Mouse (Mus musculus) CH12F3 (cell line): ENCODE data around the gene Exosc3.
"Not testable (repeated sequence)": the region's sequence is repeated elsewhere in the genome, so short reads cannot be mapped to it uniquely, and the experiment has no call there.

Experiments
- in situ Hi-C: fragments of 300-500 bp; cut with MboI; formaldehyde crosslinking; loops from 2 replicates; pipeline ENCODE4 v1.14.3; 2020; ENCODE audit warnings: low sequenced_read_pairs

The Exosc3 gene

GRCm38 (mm10) chr4:45342286-45343155 lies at the start of gene Exosc3:
TSS of gene Exosc3 (minus strand) at chr4:45342732.
- in situ Hi-C loops, result no loop called here

DNA sequence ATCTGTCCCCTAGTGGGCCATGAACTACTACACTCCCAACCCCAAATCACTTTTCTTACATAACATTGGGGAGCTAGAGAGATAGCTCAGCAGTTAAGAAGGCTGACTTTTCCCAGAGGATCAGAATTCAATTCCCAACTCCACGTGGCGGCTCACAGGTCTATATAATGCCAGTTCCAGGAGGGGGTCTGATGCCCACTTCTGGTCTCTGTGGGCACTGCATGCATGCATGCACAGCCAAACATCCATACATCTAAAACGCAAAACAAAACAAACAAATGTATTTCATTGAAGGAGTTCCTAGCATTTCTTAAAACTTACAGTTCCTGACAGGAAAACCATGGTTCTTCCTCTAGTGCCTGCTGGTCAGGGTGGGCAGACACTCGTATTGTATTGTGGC lies 49.6 kb upstream of the Exosc3 start:
- in situ Hi-C loops, result no loop called here

- in situ Hi-C loops, result not testable (repeated sequence)
These were observed 44.8 kb upstream of the Exosc3 start for GRCm38 (mm10) chr4:45387296-45387695.

DNA sequence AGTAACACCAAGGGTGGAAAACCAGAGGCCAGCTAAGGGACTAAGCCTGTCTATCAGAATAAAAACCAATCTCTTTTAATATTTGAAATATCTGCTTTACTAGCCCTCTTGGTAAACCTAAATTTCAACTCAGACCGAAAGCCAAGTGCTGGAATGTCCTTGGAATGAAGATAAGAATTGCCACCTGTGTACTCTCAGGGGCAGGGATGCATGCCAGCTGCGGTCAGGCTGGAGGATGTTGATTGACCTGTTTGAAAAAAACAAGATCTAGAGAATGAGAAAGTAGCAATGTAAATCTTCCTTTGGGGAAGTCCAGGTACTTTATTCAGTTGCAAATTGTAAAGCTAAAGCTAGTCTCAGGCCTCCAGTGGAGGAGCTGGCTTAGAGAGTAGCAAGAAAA lies 39.6 kb upstream of the Exosc3 start:
- in situ Hi-C loops, result not testable (repeated sequence)

- in situ Hi-C loops, result not testable (repeated sequence)
These were observed 38.5 kb upstream of the Exosc3 start for GRCm38 (mm10) chr4:45380903-45381580.

DNA sequence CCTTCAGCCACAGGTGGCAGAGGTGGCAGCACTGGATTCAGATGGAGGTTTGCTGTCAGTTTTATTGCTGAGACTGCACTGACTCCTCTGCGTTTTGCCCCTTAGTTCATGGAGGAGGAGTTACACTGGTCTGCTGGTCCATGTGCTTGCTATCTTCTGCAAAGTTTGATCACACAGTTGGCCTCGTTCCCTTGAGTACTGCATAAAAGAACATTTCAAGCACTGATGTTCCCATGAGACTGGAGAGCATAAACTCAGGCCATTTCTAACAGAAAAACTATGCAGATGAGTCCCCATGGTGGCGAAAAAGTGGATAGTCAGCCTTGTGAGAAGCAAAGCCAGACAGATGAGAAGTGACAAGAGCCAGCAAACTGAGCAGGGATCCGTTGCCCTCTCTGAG lies 34.0 kb upstream of the Exosc3 start:
- in situ Hi-C loops, result no loop called here

DNA sequence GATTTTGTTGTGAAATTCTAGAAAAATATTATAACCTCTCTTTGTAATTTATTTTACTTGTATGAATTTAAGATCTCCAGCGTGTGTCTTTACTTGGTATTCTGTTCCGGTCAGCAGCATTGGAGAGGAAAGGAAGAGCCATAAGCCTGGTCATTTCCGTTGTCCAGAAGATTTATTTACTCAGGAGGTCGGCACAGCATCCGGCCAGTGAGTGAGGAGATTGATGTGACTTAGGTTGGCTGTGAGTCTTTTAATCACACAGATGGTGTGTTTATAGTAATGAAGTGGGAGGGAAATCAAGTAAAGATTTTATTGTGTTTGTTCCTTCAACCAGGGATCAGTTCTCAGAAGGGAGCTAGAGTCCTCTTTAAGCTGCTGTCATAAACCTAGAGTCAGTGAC lies 32.3 kb upstream of the Exosc3 start:
- in situ Hi-C loops, result no loop called here

DNA sequence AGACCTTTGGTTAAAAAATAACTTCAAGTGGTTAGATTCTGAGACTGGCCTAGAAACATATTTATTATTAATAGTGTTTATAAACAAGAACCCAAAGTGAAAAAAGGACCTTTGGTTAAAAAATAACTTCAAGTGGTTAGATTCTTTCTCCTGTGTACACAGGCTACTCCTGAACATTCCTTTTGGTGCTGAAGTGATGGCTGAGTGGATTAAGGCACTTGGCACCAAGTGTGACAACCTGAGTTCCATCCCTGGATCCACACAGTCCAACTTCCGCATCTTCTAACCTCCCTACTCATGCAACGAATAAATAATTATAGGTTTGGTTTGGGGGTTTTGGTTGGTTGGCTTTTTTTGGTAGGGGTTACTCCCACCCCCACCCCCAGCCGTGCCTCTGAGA lies 28.7 kb upstream of the Exosc3 start:
- in situ Hi-C loops, result no loop called here

DNA sequence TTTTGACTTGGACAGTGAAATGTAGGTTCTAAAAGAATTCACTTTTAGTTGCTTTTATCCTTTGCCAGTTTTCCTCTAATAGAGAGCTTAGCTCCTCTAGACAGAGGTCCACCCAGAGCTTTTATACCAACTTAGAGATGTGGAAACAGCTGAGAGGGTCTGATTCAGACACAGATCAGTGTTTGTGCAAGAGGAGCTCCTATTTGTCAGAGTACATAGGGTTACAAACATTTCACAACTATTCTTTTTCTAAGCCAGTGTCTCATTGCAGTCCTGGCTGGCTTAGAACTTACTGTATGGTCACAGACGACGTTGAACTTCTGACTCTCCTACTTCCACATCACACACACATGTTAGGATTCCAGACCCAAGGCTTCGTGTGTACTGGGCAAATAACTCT lies 14.1 kb upstream of the Exosc3 start:
- in situ Hi-C loops, result no loop called here

DNA sequence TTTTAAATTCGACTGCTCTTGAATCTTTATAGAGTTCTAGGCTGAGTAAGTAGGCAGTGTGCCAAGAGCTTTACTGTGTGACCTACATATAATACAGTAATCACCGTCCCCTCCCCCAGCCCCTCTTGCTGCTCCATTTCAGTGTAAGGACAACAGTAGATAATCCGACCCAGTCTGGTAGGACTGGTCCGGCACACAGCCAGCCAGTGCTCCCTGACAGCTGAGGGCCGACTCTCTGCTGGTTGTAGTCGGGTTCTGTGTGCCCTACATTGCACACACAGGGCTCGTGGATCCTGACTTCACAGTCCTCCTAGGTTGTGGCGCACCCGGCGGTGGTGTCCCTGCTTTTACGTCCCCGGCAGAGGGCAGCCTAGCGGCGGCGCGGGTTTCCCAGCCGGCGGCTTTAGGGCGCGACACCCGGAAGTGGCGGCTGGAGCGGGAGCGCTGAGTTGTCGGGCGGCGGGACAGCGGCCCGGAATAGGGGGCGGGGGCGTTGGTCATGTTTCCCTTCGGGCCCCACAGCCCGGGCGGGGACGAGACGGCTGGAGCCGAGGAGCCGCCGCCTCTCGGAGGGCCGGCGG lies 773 bp downstream of the Exosc3 start, which contains the start of gene Dcaf10:
Dcaf10 (plus strand) TSS at position 433 of the 581 bp plus-strand sequence.
- in situ Hi-C loops, result no loop called here

DNA sequence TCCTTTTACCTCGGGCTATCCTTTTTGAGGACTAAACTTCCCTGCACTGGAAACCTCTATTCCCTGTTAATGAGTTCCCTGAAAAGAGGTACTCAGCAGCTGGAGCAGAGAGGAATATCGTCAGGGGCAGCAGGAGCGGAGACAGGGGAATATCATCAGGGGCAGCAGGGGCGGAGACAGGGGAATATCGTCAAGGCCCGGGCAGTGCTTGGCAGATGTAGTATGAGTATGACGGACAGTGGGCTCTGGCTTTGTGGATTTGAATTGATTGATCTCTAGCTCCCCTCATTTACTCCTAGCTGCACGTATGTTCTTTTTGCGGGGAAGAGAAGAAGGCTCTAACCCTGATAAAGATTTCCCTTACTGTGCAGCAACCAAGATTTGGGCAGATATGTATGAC lies 1.3 kb downstream of the Exosc3 start:
- in situ Hi-C loops, result no loop called here

GRCm38 (mm10) chr4:45332466-45332865 lies 10.1 kb downstream of the Exosc3 start:
- in situ Hi-C loops, result no loop called here

DNA sequence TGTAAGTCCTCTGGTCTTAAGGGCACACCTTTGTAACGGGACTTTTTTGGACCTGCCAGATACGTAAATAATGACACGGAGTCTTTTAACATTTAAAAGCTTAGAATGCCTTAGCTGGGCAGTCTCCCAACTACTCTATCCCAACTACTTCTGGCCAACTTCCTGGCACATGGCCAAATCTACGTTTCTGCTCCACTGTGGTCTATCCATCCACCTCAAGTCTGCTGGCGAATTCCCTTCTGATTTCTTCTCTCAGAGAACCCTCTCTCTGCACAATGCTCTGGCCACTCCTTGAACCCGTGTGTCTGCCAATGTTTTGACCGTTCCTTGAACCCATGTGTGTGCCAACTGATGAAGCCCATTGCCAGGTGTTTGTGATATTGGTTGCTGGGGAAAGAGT lies 11.4 kb downstream of the Exosc3 start:
- in situ Hi-C loops, result no loop called here

DNA sequence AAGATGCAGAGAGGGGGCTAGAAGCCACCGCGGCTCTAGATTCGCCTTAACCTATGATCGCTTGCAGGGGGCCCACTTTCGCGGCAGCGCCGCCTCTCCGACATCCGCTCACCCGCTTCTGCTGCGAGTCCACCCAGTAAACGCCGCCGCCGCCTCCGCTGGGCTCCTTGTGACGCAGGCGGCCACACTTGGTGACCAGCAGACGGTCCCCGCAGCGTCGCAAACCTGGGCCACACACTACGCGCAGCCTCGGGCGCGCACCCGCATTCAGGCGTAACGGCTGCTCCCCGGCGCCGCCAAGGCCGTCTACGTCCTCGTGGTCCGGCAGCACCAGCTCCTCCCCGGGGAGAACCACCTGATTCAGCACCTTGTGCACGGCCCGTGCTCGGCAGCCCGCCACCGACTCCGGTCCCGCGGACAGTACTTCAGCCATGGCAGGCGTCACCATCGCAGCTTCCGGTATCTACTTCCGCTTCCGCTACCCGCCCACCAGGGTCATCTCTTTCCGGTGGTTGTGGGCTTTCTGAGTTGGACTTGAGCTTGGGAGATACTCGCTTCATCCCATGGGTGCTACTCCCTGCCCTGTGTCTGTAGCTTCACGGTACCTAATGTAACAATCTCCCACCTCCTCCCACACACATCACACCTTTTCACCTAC lies 22.2 kb downstream of the Exosc3 start:
- in situ Hi-C loops, result no loop called here

- in situ Hi-C loops, result no loop called here
These were observed 31.5 kb downstream of the Exosc3 start for GRCm38 (mm10) chr4:45311056-45311455.

DNA sequence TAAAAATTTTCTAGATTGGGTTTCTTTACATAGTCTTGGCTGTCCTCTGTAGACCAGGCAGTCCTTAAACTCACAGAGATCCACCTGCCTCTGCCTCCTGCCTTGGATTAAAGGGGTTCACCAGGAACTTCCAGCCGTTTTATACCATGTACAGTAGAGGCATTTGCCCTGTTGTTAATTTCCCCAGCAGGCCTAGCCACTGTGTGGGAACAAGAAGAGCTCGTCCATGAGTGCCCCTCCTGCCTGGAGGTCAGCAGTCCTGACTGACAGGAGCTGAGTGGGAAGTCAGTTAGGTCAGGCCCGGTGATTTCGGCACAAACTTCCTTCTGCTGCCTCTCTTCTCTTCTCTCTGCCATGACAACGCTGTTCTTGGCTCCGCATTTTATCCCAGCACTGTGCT lies 33.9 kb downstream of the Exosc3 start:
- in situ Hi-C loops, result no loop called here

- in situ Hi-C loops, result no loop called here
These were observed 34.5 kb downstream of the Exosc3 start for GRCm38 (mm10) chr4:45308046-45308445.

DNA sequence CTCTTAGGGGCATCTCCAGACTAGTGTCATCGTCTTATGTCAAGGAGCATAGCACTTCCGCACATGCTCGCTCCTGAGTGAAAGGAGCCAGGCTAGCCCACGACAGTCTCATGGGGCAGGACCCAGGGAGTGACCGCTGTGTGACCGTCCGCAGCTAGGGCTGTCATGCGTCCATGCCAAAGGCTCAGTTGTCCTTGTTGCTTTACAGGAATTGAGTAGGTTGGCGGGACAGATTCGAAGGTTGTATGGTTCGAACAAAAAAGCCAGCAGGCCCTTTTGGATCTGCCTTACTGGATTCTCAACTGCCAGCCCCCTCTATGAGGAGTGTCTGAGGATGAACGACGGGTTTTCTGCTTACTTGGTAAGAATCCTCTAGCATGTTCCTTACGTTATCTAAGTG lies 37.0 kb downstream of the Exosc3 start:
- in situ Hi-C loops, result no loop called here

- in situ Hi-C loops, result loop anchor here (25.0 kb wide), 1 partner anchor 285 kb away; the partner anchor contains the start of genes Polr1e and Zbtb5
These were observed 45.6 kb downstream of the Exosc3 start, which contains the start of gene Trmt10b for GRCm38 (mm10) chr4:45296662-45297564. TSS of gene Trmt10b (plus strand) at chr4:45297127.

DNA sequence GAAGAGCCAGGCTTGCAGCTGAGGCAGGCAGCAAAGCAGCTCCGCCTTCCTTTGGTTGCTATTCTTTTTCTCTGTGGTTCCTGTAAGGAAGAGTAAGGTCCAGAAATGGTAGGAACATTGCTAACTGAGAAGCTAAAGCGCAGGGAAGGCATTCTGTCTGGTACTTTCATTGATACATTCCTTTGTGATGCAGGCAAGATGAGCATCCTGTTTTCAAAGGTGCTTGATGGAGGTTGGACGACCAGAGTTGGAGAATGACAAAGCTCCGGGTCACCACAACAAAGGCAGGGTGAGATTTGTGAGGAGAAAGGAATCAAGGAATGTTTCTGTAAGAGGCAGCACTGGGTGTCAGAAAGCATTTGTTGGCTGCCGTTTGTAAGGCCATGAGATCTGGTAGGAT lies 54.6 kb downstream of the Exosc3 start:
- in situ Hi-C loops, result loop anchor here (10.0 to 25.0 kb wide), 2 partner anchors 183 to 276 kb away; partner anchors contain the start of genes Polr1e, Tomm5 and Zbtb5
